12 mouse cellular contexts compared by ENCODE assay signal in genomic region chr12:8345539-8345938, GRCm38 (mm10). TPM values are rescaled to one million over a fixed set of nuclear protein-coding genes. Genes with fewer than 3 reads are reported as not detected.
DNase-seq lines count a peak whose midpoint lies in the region; ATAC-seq and TF ChIP-seq lines count a peak whose summit lies in the region.
"Had no signal": no experiment of that assay in that cellular context is flagged by ENCODE, and none has a peak within 500 bp of the region (broad histone marks: within the 10 kb centered on the region; RNA-seq: fewer than 3 reads in every experiment).

No protein-coding gene starts in this region.

- TF ChIP-seq CTCF in cerebellum, adult 2 months (IDR thresholded peaks at IDR 0.05; ENCODE audit: borderline replicate concordance, insufficient read depth, low read depth, low read length) = no peak
- no peak for TF ChIP-seq CTCF in testis, adult 2 months (IDR thresholded peaks at IDR 0.05; ENCODE audit: control insufficient read depth, insufficient read depth, insufficient replicate concordance, low read depth, low read length)

- no peak overlapping the region for H3K4me2 ChIP-seq in kidney, embryonic 14.5 days (replicated peaks; ENCODE audit: low read depth, low read length)
- H3K4me2 ChIP-seq: midbrain, embryonic 13.5 days had no signal

- DNase-seq in cerebellum, adult 2 months = no peak
- no peak for DNase-seq in cerebellum, adult 9-10 months
- DNase-seq in kidney, postnatal 14 days = no peak
- DNase-seq in testis, postnatal 10 days (ENCODE audit: low spot score) = no peak
- no peak for DNase-seq in layer of hippocampus, adult 9-10 months (ENCODE audit: low spot score)
- DNase-seq in adrenal gland, adult 2 months = no peak
- DNase-seq: adrenal gland, postnatal 25 days had no signal

- H3K4me3 ChIP-seq in cerebellum, adult 2 months (replicated peaks; ENCODE audit: insufficient read depth, low read depth, low read length) = no peak overlapping the region
- H3K4me3 ChIP-seq in kidney, embryonic 14.5 days (ENCODE audit: low read length) = no peak overlapping the region
- H3K4me3 ChIP-seq in testis, adult 2 months (ENCODE audit: control insufficient read depth, low read depth, low read length) = no peak overlapping the region
- H3K4me3 ChIP-seq: midbrain, embryonic 13.5 days had no signal

- ATAC-seq in kidney, embryonic 14.5 days (ENCODE audit: low FRiP score, low TSS enrichment) = no peak
- ATAC-seq: midbrain, embryonic 13.5 days had no signal

- H3K4me1 ChIP-seq in cerebellum, adult 2 months (ENCODE audit: control insufficient read depth, insufficient read depth, low read length) = no peaks in the 10 kb centered on the region
- H3K4me1 ChIP-seq in kidney, embryonic 14.5 days (ENCODE audit: control insufficient read depth, insufficient read depth, low read length) = peaks cover 9% of the 10 kb centered on the region
- H3K4me1 ChIP-seq in testis, adult 2 months (ENCODE audit: control insufficient read depth, insufficient read depth, low read length) = peaks cover 4% of the 10 kb centered on the region

- H3K27me3 ChIP-seq in cerebellum, adult 2 months (ENCODE audit: control insufficient read depth, insufficient read depth, low read length) = no peaks in the 10 kb centered on the region
- no peaks in the 10 kb centered on the region for H3K27me3 ChIP-seq in kidney, embryonic 14.5 days (ENCODE audit: control insufficient read depth, insufficient read depth, low read length)
- H3K27me3 ChIP-seq in testis, adult 2 months (ENCODE audit: control insufficient read depth, insufficient read depth, low read length) = no peaks in the 10 kb centered on the region
- H3K27me3 ChIP-seq: midbrain, embryonic 13.5 days had no signal

- no peak for TF ChIP-seq POLR2A in cerebellum, adult 2 months (IDR thresholded peaks at IDR 0.05; ENCODE audit: borderline replicate concordance, insufficient read depth, low read length)
- TF ChIP-seq POLR2A in testis, adult 2 months (IDR thresholded peaks at IDR 0.05; ENCODE audit: control insufficient read depth, low read depth, low read length) = no peak

- H3K9me3 ChIP-seq in kidney, embryonic 14.5 days (ENCODE audit: control insufficient read depth, low read length) = no peaks in the 10 kb centered on the region
- H3K9me3 ChIP-seq: midbrain, embryonic 13.5 days had no signal

- H3K27ac ChIP-seq in cerebellum, adult 2 months (ENCODE audit: insufficient read depth, low read length) = peak overlapping the region; percentile 81; the same call in 1 of the 2 replicates
- peak overlapping the region; percentile 7; the same call in 1 of the 2 replicates for H3K27ac ChIP-seq in kidney, embryonic 14.5 days (ENCODE audit: low read depth, low read length)
- peak overlapping the region; percentile 61 for H3K27ac ChIP-seq in testis, adult 2 months (ENCODE audit: control insufficient read depth, insufficient read depth, low read depth, low read length)
- H3K27ac ChIP-seq: midbrain, embryonic 13.5 days had no signal

- H3K36me3 ChIP-seq in kidney, embryonic 14.5 days (ENCODE audit: control insufficient read depth, insufficient read depth, low read length) = peaks cover 9% of the 10 kb centered on the region; the same call in 1 of the 2 replicates
- no peaks in the 10 kb centered on the region for H3K36me3 ChIP-seq in testis, adult 2 months (ENCODE audit: control insufficient read depth, insufficient read depth, low read length)

- WGBS in cerebellum, adult 2 months = 96% methylated on average over 5 of the region's 5 CpGs
- 90% methylated on average over 5 of the region's 5 CpGs for WGBS in kidney, embryonic 14.5 days

- H3K9ac ChIP-seq in kidney, embryonic 14.5 days (ENCODE audit: low read depth, low read length) = no peak overlapping the region
- H3K9ac ChIP-seq: midbrain, embryonic 13.5 days had no signal

RNA-seq across cellular contexts. Expression of gene Hs1bp3, which starts 32.3 kb away (rescaled TPM):
- polyA plus RNA-seq in cerebellum, adult 2 months (2012; rRNA removed) = 14.7 and 15.8 TPM in 2 replicates
- 9.1 and 11.6 TPM in 2 replicates for polyA plus RNA-seq in kidney, embryonic 14.5 days (2014; fragmentation: Nextera tagmentation; extraction: Ambion mirVana)
- polyA plus RNA-seq in testis, adult 2 months (2012; rRNA removed) = 1.5 and 1.8 TPM in 2 replicates
- total RNA-seq in adrenal gland, adult 2 months (2021) = 10 to 100 TPM; 13.8 to 22.0 TPM
- 20.6 and 22.7 TPM in 2 replicates for polyA plus RNA-seq in adrenal gland, adult 2 months (2012; rRNA removed)

RNA-seq across cellular contexts. Expression of gene Gdf7, which starts 43.8 kb away (rescaled TPM):
- polyA plus RNA-seq in cerebellum, adult 2 months (2012; rRNA removed) = 0.07 and 0.44 TPM in 2 replicates
- polyA plus RNA-seq in kidney, embryonic 14.5 days (2014; fragmentation: Nextera tagmentation; extraction: Ambion mirVana) = 0.99 and 1.3 TPM in 2 replicates
- 0.06 and 0.18 TPM in 2 replicates for polyA plus RNA-seq in testis, adult 2 months (2012; rRNA removed)
- total RNA-seq in adrenal gland, adult 2 months (2021) = not detected
- 0.20 and 0.31 TPM in 2 replicates for polyA plus RNA-seq in adrenal gland, adult 2 months (2012; rRNA removed)
- total RNA-seq: adrenal gland, postnatal 25 days; MEL had no signal
- polyA plus RNA-seq: forebrain, embryonic 11.5 days had no signal

Comparison
In these comparisons a context has a peak if more than half of its experiments do, and no peak if none do; other contexts are left out.
1. H3K27ac ChIP-seq: peak in every context shown above with its lines; median percentile 81 in cerebellum, adult 2 months; 61 in testis, adult 2 months; 7 in kidney, embryonic 14.5 days.